Mouse (Mus musculus): Measurements from ENCODE around the gene Psmd12.

GRCm38 (mm10) chr11:107547351-107548203, 68.3 kb downstream of the Psmd12 start, which contains the start of gene Helz:
- TF ChIP-seq CTCF (IDR thresholded peaks at IDR 0.05; ENCODE audit: low read depth) (peak; percentile 25; the same call in 1 of the 2 replicates), EP300 (IDR thresholded peaks at IDR 0.05; ENCODE audit: low read depth) (no peak)
